8 mouse cellular contexts compared by ENCODE assay signal in genomic region chr8:121665329-121665728, GRCm38 (mm10). TPM values are rescaled to one million over a fixed set of nuclear protein-coding genes. Genes with fewer than 3 reads are reported as not detected.
DNase-seq lines count a peak whose midpoint lies in the region; ATAC-seq and TF ChIP-seq lines count a peak whose summit lies in the region.

No protein-coding gene starts in this region.

- peak overlapping the region; percentile 26 for H3K9ac ChIP-seq in forebrain, embryonic 12.5 days
- H3K9ac ChIP-seq in stomach, postnatal 0 days (ENCODE audit: low read length), result 0 out of 2 replicates have a peak overlapping the region, but pooled peaks have one; percentile 23

- peak; percentile 54 to 60 for DNase-seq in layer of hippocampus, postnatal 10 days (ENCODE audit: low spot score in 2 of 2)
- DNase-seq in layer of hippocampus, adult 9-10 months (ENCODE audit: low spot score), result no peak
- DNase-seq in heart, postnatal 14 days, result peak; percentile 73 to 78
- DNase-seq in kidney, postnatal 36 days, result peak; percentile 82 to 83
- DNase-seq in mesoderm, embryonic 11.5 days (ENCODE audit: low read depth, low spot score), result peak; percentile 76
- peak; percentile 76 for DNase-seq in stomach, postnatal 0 days (ENCODE audit: low spot score)
- no peak for DNase-seq in thymus, postnatal 25 days

- no peak for TF ChIP-seq EP300 in stomach, postnatal 0 days (optimal IDR thresholded peaks at IDR 0.05)

- no peak overlapping the region for H3K4me3 ChIP-seq in forebrain, embryonic 12.5 days (replicated peaks)
- peak overlapping the region; percentile 13; the same call in 1 of the 2 replicates for H3K4me3 ChIP-seq in stomach, postnatal 0 days (ENCODE audit: low read depth, low read length)

- no peaks in the 10 kb centered on the region for H3K36me3 ChIP-seq in forebrain, embryonic 12.5 days (replicated peaks)
- H3K36me3 ChIP-seq in stomach, postnatal 0 days (ENCODE audit: control insufficient read depth, insufficient read depth, low read length), result no peaks in the 10 kb centered on the region

- no peaks in the 10 kb centered on the region for H3K9me3 ChIP-seq in forebrain, embryonic 12.5 days
- no peaks in the 10 kb centered on the region for H3K9me3 ChIP-seq in stomach, postnatal 0 days (ENCODE audit: control insufficient read depth, low read length)

- intact Hi-C loops in heart, postnatal 14 days (cut with DNase I), result no loop called here

- H3K4me1 ChIP-seq in forebrain, embryonic 12.5 days, result peaks cover 22% of the 10 kb centered on the region
- H3K4me1 ChIP-seq in stomach, postnatal 0 days (replicated peaks; ENCODE audit: control insufficient read depth, insufficient read depth), result 0 out of 2 replicates have a peak, but pooled peaks cover 3% of the 10 kb centered on the region

- H3K4me2 ChIP-seq in forebrain, embryonic 12.5 days, result peak overlapping the region; percentile 38
- H3K4me2 ChIP-seq in stomach, postnatal 0 days (replicated peaks; ENCODE audit: low read depth), result peak overlapping the region; percentile 48

- WGBS in forebrain, embryonic 12.5 days, result 8% methylated on average over 16 of the region's 16 CpGs
- WGBS in stomach, postnatal 0 days, result 5% methylated on average over 16 of the region's 16 CpGs

- peaks cover 5% of the 10 kb centered on the region; the same call in 1 of the 2 replicates for H3K27me3 ChIP-seq in forebrain, embryonic 12.5 days
- H3K27me3 ChIP-seq in stomach, postnatal 0 days (ENCODE audit: control insufficient read depth, insufficient read depth, low read length), result no peaks in the 10 kb centered on the region

- TF ChIP-seq CTCF in stomach, postnatal 0 days (IDR thresholded peaks at IDR 0.05; ENCODE audit: low read depth), result no peak

- H3K27ac ChIP-seq in forebrain, embryonic 12.5 days, result peak overlapping the region; percentile 59
- H3K27ac ChIP-seq in stomach, postnatal 0 days (replicated peaks), result peak overlapping the region; percentile 92

- peak; percentile 59 for ATAC-seq in forebrain, embryonic 12.5 days (ENCODE audit: low FRiP score)
- ATAC-seq in stomach, postnatal 0 days (ENCODE audit: low FRiP score, low TSS enrichment), result peak; percentile 72

RNA-seq across cellular contexts. Expression of gene Zcchc14, which starts 12.6 kb away (rescaled TPM):
- 10 to 100 TPM; 93.9 to 95.2 TPM for total RNA-seq in layer of hippocampus, postnatal 10 days (2021)
- polyA plus RNA-seq in forebrain, embryonic 12.5 days (2016; fragmentation: Nextera tagmentation; extraction: Ambion mirVana), result 28.3 and 30.5 TPM in 2 replicates
- total RNA-seq in heart, postnatal 14 days (2021), result 10 to 100 TPM; 33.9 to 38.5 TPM
- 4.5 and 5.1 TPM in 2 replicates for polyA plus RNA-seq in stomach, postnatal 0 days (2015; fragmentation: Nextera tagmentation; extraction: Ambion mirVana)

Comparison
In these comparisons a context has a peak if more than half of its experiments do, and no peak if none do; other contexts are left out.
1. DNase-seq: peak in layer of hippocampus, postnatal 10 days (2 of 2), heart, postnatal 14 days (2 of 2), kidney, postnatal 36 days (2 of 2), mesoderm, embryonic 11.5 days (single experiment) and stomach, postnatal 0 days (single experiment); none in layer of hippocampus, adult 9-10 months (single experiment) and thymus, postnatal 25 days (single experiment).